Mouse (Mus musculus): ENCODE measurements around the gene Spg7. TPM values are rescaled to one million over a fixed set of nuclear protein-coding genes. Genes with fewer than 3 reads are reported as not detected.

Gene Spg7
- polyA plus RNA-seq, 1 experiment: 83.4 TPM

DNA sequence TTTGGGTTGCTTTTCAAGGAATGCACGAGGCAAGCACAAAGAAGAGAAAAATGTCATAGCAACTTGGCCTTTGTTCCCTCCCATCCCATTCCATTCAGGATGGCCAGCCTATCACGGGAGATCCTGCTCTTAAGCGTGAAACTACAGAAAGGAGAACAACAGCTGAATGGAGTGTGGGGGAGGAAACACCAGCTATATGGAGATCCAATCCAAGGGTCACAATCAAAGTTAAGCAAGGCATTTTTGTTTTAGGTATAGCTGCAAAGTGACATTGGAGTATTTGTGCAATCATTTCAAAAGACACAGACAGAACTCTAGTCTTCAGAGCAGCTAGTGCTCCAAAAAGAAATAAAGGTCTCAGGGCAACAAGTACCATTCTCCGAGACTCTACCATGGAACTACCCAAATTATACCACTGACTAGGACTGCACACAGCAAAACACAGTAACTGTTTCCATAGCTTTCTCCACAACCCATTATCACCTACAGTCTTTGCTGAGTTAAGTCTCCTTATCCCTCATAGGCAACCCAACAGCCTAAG lies 22.6 kb upstream of the Spg7 start:
- TF ChIP-seq E2F4 (IDR thresholded peaks at IDR 0.05; ENCODE audit: insufficient read depth) (no peak), SRF (IDR thresholded peaks at IDR 0.05; ENCODE audit: control insufficient read depth, insufficient read length, low read depth) (no peak), MYOG (IDR thresholded peaks at IDR 0.05; ENCODE audit: control insufficient read depth in 1 of 3, insufficient read depth in 1 of 3, insufficient read length in 2 of 3, low read depth in 2 of 3) (peak in 1 of 3 experiments; percentile 4), POLR2AphosphoS2 (IDR thresholded peaks at IDR 0.05; ENCODE audit: insufficient read length, low read depth) (no peak), MAX (IDR thresholded peaks at IDR 0.05; ENCODE audit: low read depth) (no peak), TCF3 (IDR thresholded peaks at IDR 0.05; ENCODE audit: insufficient read length, low read depth) (no peak), MYOD1 (IDR thresholded peaks at IDR 0.05; ENCODE audit: control insufficient read depth in 1 of 3, insufficient read length in 2 of 3, low read depth in 2 of 3) (peak in 2 of 3 experiments; percentile 24 to 37), CEBPB (IDR thresholded peaks at IDR 0.05; ENCODE audit: insufficient read depth, poor library complexity, severe bottlenecking) (no peak)
- Histone ChIP-seq H3K36me3 (ENCODE audit: control insufficient read depth, insufficient read depth) (no peaks in the 10 kb centered on the region), H3ac (ENCODE audit: control insufficient read depth, insufficient read length) (no peak overlapping the region), H3K79me2 (ENCODE audit: control insufficient read depth, insufficient read depth) (peaks cover 69% of the 10 kb centered on the region), H3K27me3 (ENCODE audit: control insufficient read depth, insufficient read depth, insufficient read length) (no peaks in the 10 kb centered on the region), H3K4me2 (ENCODE audit: low read depth) (peak overlapping the region; percentile 89), H3K4me3 (peak overlapping the region; percentile 56)

- no peaks in the 10 kb centered on the region for H3K36me3 ChIP-seq (ENCODE audit: control insufficient read depth, insufficient read depth)
- H3K27me3 ChIP-seq (ENCODE audit: control insufficient read depth, insufficient read depth, insufficient read length): no peaks in the 10 kb centered on the region
- peak overlapping the region; percentile 89 for H3K4me2 ChIP-seq (ENCODE audit: low read depth)
- H3K79me2 ChIP-seq (ENCODE audit: control insufficient read depth, insufficient read depth): peaks cover 59% of the 10 kb centered on the region
- peak overlapping the region; percentile 56 for H3K4me3 ChIP-seq
- TF ChIP-seq POLR2AphosphoS2 (IDR thresholded peaks at IDR 0.05; ENCODE audit: insufficient read length, low read depth): peak; percentile 51
- TF ChIP-seq MYOG (IDR thresholded peaks at IDR 0.05; ENCODE audit: control insufficient read depth in 1 of 3, insufficient read depth in 1 of 3, insufficient read length in 2 of 3, low read depth in 2 of 3): peak in 1 of 3 experiments; percentile 9
- no peak for TF ChIP-seq SRF (IDR thresholded peaks at IDR 0.05; ENCODE audit: control insufficient read depth, insufficient read length, low read depth)
- no peak for TF ChIP-seq TCF12 (IDR thresholded peaks at IDR 0.05; ENCODE audit: insufficient read depth, poor library complexity, severe bottlenecking)
- TF ChIP-seq TCF3 (IDR thresholded peaks at IDR 0.05; ENCODE audit: insufficient read length, low read depth): no peak
- TF ChIP-seq E2F4 (IDR thresholded peaks at IDR 0.05; ENCODE audit: insufficient read depth): no peak
- TF ChIP-seq REST (IDR thresholded peaks at IDR 0.05; ENCODE audit: insufficient read depth, insufficient read length): no peak
- TF ChIP-seq MYOD1 (IDR thresholded peaks at IDR 0.05; ENCODE audit: control insufficient read depth in 1 of 3, insufficient read length in 2 of 3, low read depth in 2 of 3): no peak
- TF ChIP-seq POLR2A (IDR thresholded peaks at IDR 0.05; ENCODE audit: insufficient read length, low read depth): peak; percentile 19
- TF ChIP-seq MAX (IDR thresholded peaks at IDR 0.05; ENCODE audit: low read depth): no peak
- no peak for TF ChIP-seq USF1 (IDR thresholded peaks at IDR 0.05; ENCODE audit: low read depth)
- 0 out of 2 replicates have a peak, but pooled peaks have one; percentile 4 for TF ChIP-seq CEBPB (IDR thresholded peaks at IDR 0.05; ENCODE audit: insufficient read depth, poor library complexity, severe bottlenecking)
- H3ac ChIP-seq (ENCODE audit: control insufficient read depth, insufficient read length): peak overlapping the region; percentile 95
These were observed 21.6 kb upstream of the Spg7 start for GRCm38 (mm10) chr8:123041008-123041773.

- H3K36me3 ChIP-seq (ENCODE audit: control insufficient read depth, insufficient read depth): no peaks in the 10 kb centered on the region
- no peak for TF ChIP-seq MYOG (IDR thresholded peaks at IDR 0.05; ENCODE audit: control insufficient read depth in 1 of 3, insufficient read depth in 1 of 3, insufficient read length in 2 of 3, low read depth in 2 of 3)
- TF ChIP-seq USF1 (IDR thresholded peaks at IDR 0.05; ENCODE audit: low read depth): no peak
- TF ChIP-seq MYOD1 (IDR thresholded peaks at IDR 0.05; ENCODE audit: control insufficient read depth in 1 of 3, insufficient read length in 2 of 3, low read depth in 2 of 3): no peak
- TF ChIP-seq POLR2A (IDR thresholded peaks at IDR 0.05; ENCODE audit: insufficient read length, low read depth): no peak
- no peak for TF ChIP-seq E2F4 (IDR thresholded peaks at IDR 0.05; ENCODE audit: insufficient read depth)
- TF ChIP-seq MAX (IDR thresholded peaks at IDR 0.05; ENCODE audit: low read depth): no peak
- no peak for TF ChIP-seq CEBPB (IDR thresholded peaks at IDR 0.05; ENCODE audit: insufficient read depth, poor library complexity, severe bottlenecking)
- TF ChIP-seq SRF (IDR thresholded peaks at IDR 0.05; ENCODE audit: control insufficient read depth, insufficient read length, low read depth): no peak
- TF ChIP-seq REST (IDR thresholded peaks at IDR 0.05; ENCODE audit: insufficient read depth, insufficient read length): no peak
- TF ChIP-seq POLR2AphosphoS2 (IDR thresholded peaks at IDR 0.05; ENCODE audit: insufficient read length, low read depth): no peak
- peak overlapping the region; percentile 95 for H3ac ChIP-seq (ENCODE audit: control insufficient read depth, insufficient read length)
- H3K27me3 ChIP-seq (ENCODE audit: control insufficient read depth, insufficient read depth, insufficient read length): no peaks in the 10 kb centered on the region
- peaks cover 53% of the 10 kb centered on the region for H3K79me2 ChIP-seq (ENCODE audit: control insufficient read depth, insufficient read depth)
- H3K4me3 ChIP-seq: peak overlapping the region; percentile 56
- H3K4me2 ChIP-seq (ENCODE audit: low read depth): no peak overlapping the region
These were observed 21.0 kb upstream of the Spg7 start for GRCm38 (mm10) chr8:123041774-123042105.

DNA sequence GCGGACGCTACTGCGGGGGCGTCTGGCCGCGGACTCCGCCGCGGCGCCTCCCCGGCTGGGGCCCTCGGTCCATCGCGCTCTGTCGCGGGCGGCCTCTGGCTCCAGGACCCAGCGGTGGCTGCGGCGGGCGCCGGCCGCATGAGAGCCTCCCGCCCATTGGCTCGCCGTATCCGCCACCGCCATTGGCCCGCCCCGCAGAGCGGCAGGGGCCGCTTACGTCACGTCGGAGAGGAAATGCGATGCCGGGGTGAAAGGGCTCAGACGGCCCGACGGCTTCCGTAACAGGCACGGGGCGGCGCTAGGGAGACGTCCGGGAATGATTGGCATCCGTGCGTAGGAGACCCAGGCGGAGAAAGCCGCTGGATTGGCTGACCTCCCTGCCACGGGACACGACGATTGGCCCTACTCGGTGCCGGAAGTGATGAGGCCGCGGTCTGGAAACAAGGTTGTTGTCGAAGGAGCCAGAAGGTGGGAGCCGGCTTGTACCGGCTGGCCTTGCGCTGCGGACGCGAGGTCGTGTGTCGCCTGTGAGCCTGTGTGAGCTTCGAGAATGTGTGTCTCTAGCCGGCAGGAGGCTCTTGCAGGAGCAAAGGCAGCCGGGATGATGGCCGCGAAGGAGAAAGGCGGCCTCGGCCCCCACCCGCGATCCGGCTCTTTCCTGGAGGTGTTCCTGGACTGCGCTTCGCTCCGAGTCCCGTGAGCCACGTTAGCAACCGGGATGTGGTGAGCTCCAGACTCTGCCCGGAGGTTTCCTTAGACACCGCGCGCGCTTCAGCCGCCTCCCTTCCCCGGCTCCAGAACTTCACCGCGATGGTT lies 20.4 kb upstream of the Spg7 start, which contains the start of gene Ankrd11:
Gene Ankrd11, minus strand, starts transcription at position 120 of the 816 bp plus-strand sequence.
- Histone ChIP-seq H3K36me3 (ENCODE audit: control insufficient read depth, insufficient read depth) (no peaks in the 10 kb centered on the region), H3K4me2 (ENCODE audit: low read depth) (peak within 1 kb of the TSS; percentile 72), H3K4me3 (peak within 1 kb of the TSS; percentile 56), H3K79me2 (ENCODE audit: control insufficient read depth, insufficient read depth) (peaks cover 47% of the 10 kb centered on the region), H3ac (ENCODE audit: control insufficient read depth, insufficient read length) (peak within 1 kb of the TSS; percentile 95), H3K27me3 (ENCODE audit: control insufficient read depth, insufficient read depth, insufficient read length) (no peaks in the 10 kb centered on the region)
- peak; percentile 41 for TF ChIP-seq REST (IDR thresholded peaks at IDR 0.05; ENCODE audit: insufficient read depth, insufficient read length)
- TF ChIP-seq TCF3 (IDR thresholded peaks at IDR 0.05; ENCODE audit: insufficient read length, low read depth): no peak
- no peak for TF ChIP-seq E2F4 (IDR thresholded peaks at IDR 0.05; ENCODE audit: insufficient read depth)
- TF ChIP-seq CEBPB (IDR thresholded peaks at IDR 0.05; ENCODE audit: insufficient read depth, poor library complexity, severe bottlenecking): no peak
- peak; percentile 41 for TF ChIP-seq SRF (IDR thresholded peaks at IDR 0.05; ENCODE audit: control insufficient read depth, insufficient read length, low read depth)
- TF ChIP-seq TCF12 (IDR thresholded peaks at IDR 0.05; ENCODE audit: insufficient read depth, poor library complexity, severe bottlenecking): no peak
- peak; percentile 100 for TF ChIP-seq POLR2A (IDR thresholded peaks at IDR 0.05; ENCODE audit: insufficient read length, low read depth)
- TF ChIP-seq MYOG (IDR thresholded peaks at IDR 0.05; ENCODE audit: control insufficient read depth in 1 of 3, insufficient read depth in 1 of 3, insufficient read length in 2 of 3, low read depth in 2 of 3): peak in 1 of 3 experiments; percentile 40
- no peak for TF ChIP-seq MAX (IDR thresholded peaks at IDR 0.05; ENCODE audit: low read depth)
- peak; percentile 97 for TF ChIP-seq POLR2AphosphoS2 (IDR thresholded peaks at IDR 0.05; ENCODE audit: insufficient read length, low read depth)
- no peak for TF ChIP-seq USF1 (IDR thresholded peaks at IDR 0.05; ENCODE audit: low read depth)
- peak in 1 of 3 experiments; percentile 43 for TF ChIP-seq MYOD1 (IDR thresholded peaks at IDR 0.05; ENCODE audit: control insufficient read depth in 1 of 3, insufficient read length in 2 of 3, low read depth in 2 of 3)

Data from myocyte (in vitro differentiated cells).